Mouse (Mus musculus) embryonic facial prominence, embryonic 13.5 days (tissue): ENCODE data around the gene Ldlrad3. TPM values are rescaled to one million over a fixed set of nuclear protein-coding genes. Genes with fewer than 3 reads are reported as not detected.

Source experiments
- ATAC-seq: fragments of 200-750 bp; cut with Nextera tagmentation; 2 replicates; pipeline ENCODE4 v1.8.0; 2017; ENCODE audit warnings: low read depth; ENCODE audit not compliant: insufficient number of reproducible peaks, insufficient read depth, low FRiP score, low TSS enrichment
- H3K27ac ChIP-seq: fragments of 300-500 bp; sonication (generic); 2 replicates; pipeline ENCODE4 v1.5.1; 2015; ENCODE audit warnings: moderate library complexity, mild to moderate bottlenecking, inconsistent platforms
- H3K27me3 ChIP-seq: fragments of 300-500 bp; sonication (generic); 2 replicates; pipeline ENCODE4 v1.6.1; 2015; ENCODE audit warnings: mild to moderate bottlenecking, inconsistent platforms
- H3K36me3 ChIP-seq: fragments of 300-500 bp; sonication (generic); 2 replicates; pipeline ENCODE4 v1.6.1; 2015; ENCODE audit warnings: mild to moderate bottlenecking, inconsistent platforms
- H3K4me1 ChIP-seq: fragments of 300-500 bp; sonication (generic); 2 replicates; pipeline ENCODE4 v1.6.1; 2015; ENCODE audit warnings: inconsistent platforms
- H3K4me2 ChIP-seq: fragments of 300-500 bp; sonication (generic); 2 replicates; pipeline ENCODE4 v1.6.1; 2015; ENCODE audit warnings: moderate library complexity, mild to moderate bottlenecking, inconsistent platforms
- H3K4me3 ChIP-seq: fragments of 300-500 bp; sonication (generic); 2 replicates; pipeline ENCODE4 v1.5.1; 2015; ENCODE audit warnings: mild to moderate bottlenecking, inconsistent platforms
- H3K9ac ChIP-seq: fragments of 300-500 bp; sonication (generic); 2 replicates; pipeline ENCODE4 v1.6.1; 2015; ENCODE audit warnings: mild to moderate bottlenecking, inconsistent platforms
- H3K9me3 ChIP-seq: fragments of 300-500 bp; sonication (generic); 2 replicates; pipeline ENCODE4 v1.6.1; 2016; ENCODE audit warnings: inconsistent platforms
- WGBS: fragments of 180-500 bp; shearing (Covaris S2); methylation state at CpG from one replicate; pipeline ENCODE4 v1.1.7; 2015; ENCODE audit warnings: mixed read lengths; 5-methylcytosine and 5-hydroxymethylcytosine counted together
- polyA plus RNA-seq: library from polyadenylated mRNA; unstranded; fragments of >200 nt; fragmentation: Nextera tagmentation; extraction: Ambion mirVana; gene quantifications from 2 replicates; pipeline ENCODE4 v1.2.1, GENCODE M21; 2015

The Ldlrad3 gene
- polyA plus RNA-seq, 1 experiment from 2014 or later, result 52.4 TPM

DNA sequence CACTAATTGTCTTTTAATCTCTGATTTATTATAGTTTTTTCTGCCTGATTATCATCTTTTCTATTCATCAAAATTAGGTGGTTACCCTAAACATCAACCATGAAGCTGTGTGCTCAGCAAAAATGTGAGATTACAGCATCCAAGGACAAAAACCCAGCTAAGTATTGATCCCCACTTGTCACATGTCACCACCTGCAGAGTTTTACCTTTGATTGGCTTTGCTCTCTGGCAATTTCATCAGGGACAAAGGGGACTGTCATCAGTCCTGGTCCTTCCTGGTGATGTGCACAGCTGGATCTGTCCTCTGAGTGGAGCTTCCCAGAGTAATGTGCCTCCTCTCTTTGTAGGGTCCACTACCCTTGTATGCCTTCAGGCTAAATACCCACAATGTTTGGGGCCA lies 17.3 kb upstream of the Ldlrad3 start:
- H3K9ac ChIP-seq, result no peak overlapping the region
- H3K9me3 ChIP-seq, result no peaks in the 10 kb centered on the region
- no peak overlapping the region for H3K4me3 ChIP-seq
- peaks cover 7% of the 10 kb centered on the region; the same call in 1 of the 2 replicates for H3K27me3 ChIP-seq
- H3K4me1 ChIP-seq, result peaks cover 9% of the 10 kb centered on the region
- H3K27ac ChIP-seq, result no peak overlapping the region
- no peaks in the 10 kb centered on the region for H3K36me3 ChIP-seq
- no peak overlapping the region for H3K4me2 ChIP-seq
- no peak for ATAC-seq

DNA sequence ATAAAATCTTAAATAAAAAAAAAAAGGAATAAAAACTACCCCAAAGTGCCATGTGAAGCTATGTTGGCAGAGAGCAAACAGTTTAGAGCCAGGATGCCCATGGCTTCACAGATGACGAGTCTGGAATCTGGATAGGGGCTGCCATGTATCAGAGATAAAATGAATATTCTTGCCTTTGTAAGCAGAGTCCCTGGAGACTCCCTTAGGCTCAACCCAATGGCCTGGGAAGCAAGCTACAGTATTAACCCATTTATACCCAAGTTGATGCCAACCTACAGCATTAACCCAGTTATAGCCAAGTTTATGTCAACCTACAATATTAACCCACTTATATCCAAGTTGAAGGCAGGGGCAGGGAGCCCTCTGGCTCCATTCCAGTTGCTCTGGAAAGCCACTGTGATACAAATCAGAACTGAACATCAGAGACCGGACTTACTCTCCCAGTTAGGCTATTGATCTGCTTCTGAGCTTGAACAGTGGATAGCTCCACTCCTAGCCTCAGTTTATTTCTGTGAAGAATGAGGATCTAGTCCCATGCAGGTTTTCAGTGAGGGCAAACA lies 16.1 kb upstream of the Ldlrad3 start:
- Histone ChIP-seq H3K4me3 (no peak overlapping the region), H3K27ac (no peak overlapping the region), H3K9ac (no peak overlapping the region), H3K36me3 (no peaks in the 10 kb centered on the region), H3K4me1 (peaks cover 11% of the 10 kb centered on the region), H3K9me3 (no peaks in the 10 kb centered on the region), H3K27me3 (peaks cover 7% of the 10 kb centered on the region; the same call in 1 of the 2 replicates), H3K4me2 (no peak overlapping the region)
- no peak for ATAC-seq
- WGBS, result 61% methylated on average over 2 of the region's 2 CpGs

DNA sequence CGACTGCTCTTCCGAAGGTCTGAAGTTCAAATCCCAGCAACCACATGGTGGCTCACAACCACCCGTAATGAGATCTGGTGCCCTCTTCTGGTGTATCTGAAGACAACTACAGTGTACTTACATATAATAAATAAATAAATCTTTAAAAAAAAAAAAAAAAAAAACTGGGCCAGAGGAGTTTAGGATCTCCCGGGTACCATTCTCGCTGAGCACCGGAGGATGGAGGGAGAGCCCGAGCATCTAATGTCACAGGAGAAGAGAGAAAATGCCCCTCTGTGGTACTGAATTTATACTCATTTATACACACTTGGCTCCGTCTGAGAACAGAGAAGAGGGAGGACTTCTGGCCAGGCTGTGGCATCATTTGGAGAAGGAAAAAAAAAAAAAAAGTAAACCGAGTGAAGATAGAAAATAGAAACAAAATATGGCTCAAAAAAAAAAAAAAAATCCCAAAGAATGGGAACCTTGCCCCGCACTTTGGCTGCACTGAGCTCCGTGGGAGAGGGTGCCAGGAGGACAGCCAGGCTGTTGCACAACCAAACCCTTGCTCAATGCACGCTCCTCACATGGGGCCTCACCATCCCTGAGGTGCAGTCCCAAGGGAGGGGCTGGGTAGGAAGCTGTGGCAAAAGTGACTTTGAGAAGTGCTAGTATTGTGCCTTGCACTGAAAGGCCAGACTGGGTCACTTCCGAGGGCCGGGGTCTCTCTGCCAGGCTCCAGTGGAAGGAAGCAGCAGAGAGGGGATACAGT lies 15.2 kb upstream of the Ldlrad3 start:
- Histone ChIP-seq H3K4me2 (no peak overlapping the region), H3K36me3 (no peaks in the 10 kb centered on the region), H3K9me3 (no peaks in the 10 kb centered on the region), H3K4me1 (peaks cover 19% of the 10 kb centered on the region), H3K27ac (no peak overlapping the region), H3K27me3 (peaks cover 7% of the 10 kb centered on the region; the same call in 1 of the 2 replicates), H3K9ac (no peak overlapping the region), H3K4me3 (no peak overlapping the region)
- ATAC-seq, result no peak
- 73% methylated on average over 14 of the region's 14 CpGs for WGBS

DNA sequence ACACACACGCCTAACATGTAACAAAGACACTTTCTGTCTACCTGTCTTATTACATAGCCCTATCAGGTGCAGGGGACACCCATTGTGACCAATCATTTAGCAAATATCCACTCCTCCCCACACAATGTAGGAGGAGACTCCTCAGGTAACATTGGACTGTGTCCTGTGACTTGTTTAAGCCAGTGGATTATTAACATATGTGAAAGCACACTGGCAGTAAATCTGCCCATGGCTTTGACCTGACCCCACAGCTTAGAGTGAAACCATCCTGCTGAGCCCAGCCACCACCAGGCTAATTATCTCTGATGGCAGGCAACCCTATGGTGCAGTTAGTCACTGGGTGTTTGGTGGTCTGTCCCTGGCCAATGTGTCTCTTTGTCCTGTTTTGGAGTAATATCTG lies 11.1 kb upstream of the Ldlrad3 start:
- H3K4me3 ChIP-seq, result no peak overlapping the region
- ATAC-seq, result no peak
- H3K9ac ChIP-seq, result no peak overlapping the region
- H3K27ac ChIP-seq, result no peak overlapping the region
- 70% methylated on average over 1 of the region's 1 CpGs for WGBS
- H3K9me3 ChIP-seq, result no peaks in the 10 kb centered on the region
- H3K4me2 ChIP-seq, result no peak overlapping the region
- H3K36me3 ChIP-seq, result no peaks in the 10 kb centered on the region
- H3K27me3 ChIP-seq, result no peaks in the 10 kb centered on the region
- peaks cover 11% of the 10 kb centered on the region for H3K4me1 ChIP-seq

DNA sequence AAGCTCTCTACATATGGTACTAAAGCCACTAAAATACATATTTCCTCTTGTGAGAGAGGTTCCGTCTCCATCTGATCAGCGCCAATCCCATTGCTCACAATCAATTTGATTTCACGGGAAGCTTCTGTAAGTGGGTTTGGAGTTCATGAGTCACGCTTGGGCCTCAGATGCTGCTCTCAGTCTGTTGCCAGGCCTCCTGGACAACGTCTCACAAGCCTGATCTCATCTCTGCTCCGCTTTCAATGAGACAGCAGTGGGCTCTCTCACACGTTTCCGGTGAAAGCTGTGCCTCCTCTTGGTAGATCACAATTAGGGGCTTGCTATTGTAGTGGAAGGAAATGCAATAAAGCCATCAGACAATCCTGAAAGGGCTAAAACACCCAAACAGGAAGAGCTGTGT lies 10.5 kb upstream of the Ldlrad3 start:
- Histone ChIP-seq H3K4me3 (no peak overlapping the region), H3K4me1 (peaks cover 11% of the 10 kb centered on the region), H3K36me3 (no peaks in the 10 kb centered on the region), H3K9me3 (no peaks in the 10 kb centered on the region), H3K9ac (no peak overlapping the region), H3K4me2 (no peak overlapping the region), H3K27me3 (no peaks in the 10 kb centered on the region), H3K27ac (no peak overlapping the region)
- no peak for ATAC-seq
- 58% methylated on average over 8 of the region's 8 CpGs for WGBS

DNA sequence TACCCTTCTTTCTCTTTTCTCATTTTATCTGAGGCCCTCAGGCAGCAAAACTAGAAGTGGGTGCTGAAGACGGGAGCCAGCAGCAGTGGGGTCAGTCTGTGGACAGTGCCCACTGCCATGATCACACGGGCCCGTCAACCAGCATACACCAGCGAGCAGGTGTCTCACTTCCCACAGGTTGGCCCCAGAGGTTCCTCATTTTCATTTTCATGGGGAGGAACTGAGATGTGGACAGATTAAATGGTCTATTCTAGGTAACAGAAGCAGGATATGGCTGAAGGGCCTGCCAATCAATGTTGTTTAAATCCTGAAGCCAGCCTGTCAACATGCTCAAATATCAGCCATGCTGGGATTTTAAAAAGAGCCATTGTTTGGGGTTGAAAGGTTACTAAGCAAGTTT lies 9.3 kb upstream of the Ldlrad3 start:
- peaks cover 11% of the 10 kb centered on the region for H3K4me1 ChIP-seq
- no peaks in the 10 kb centered on the region for H3K27me3 ChIP-seq
- H3K27ac ChIP-seq, result no peak overlapping the region
- ATAC-seq, result no peak
- no peaks in the 10 kb centered on the region for H3K9me3 ChIP-seq
- no peak overlapping the region for H3K9ac ChIP-seq
- no peaks in the 10 kb centered on the region for H3K36me3 ChIP-seq
- WGBS, result 78% methylated on average over 4 of the region's 4 CpGs
- H3K4me3 ChIP-seq, result no peak overlapping the region
- no peak overlapping the region for H3K4me2 ChIP-seq

DNA sequence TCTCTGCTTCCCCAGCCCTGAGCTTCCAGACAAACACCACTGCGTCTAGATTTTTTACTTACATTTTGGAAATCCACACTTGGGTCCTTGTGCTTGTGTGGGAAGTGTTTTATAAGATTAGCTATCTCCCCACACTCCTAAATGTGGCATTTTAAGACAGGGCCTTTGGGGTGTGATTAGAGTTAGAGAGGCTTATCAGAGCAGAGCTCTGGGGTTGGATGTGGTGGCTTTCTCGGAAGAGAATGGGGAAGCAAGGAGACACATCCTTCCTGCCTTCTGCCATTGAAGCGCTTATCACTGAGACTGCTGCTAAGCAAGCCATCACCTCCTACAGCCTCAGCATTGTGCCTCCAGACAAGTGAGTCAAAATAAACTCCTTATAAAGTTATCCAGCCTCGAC lies 8.1 kb upstream of the Ldlrad3 start:
- Histone ChIP-seq H3K4me3 (no peak overlapping the region), H3K4me1 (peaks cover 11% of the 10 kb centered on the region), H3K36me3 (no peaks in the 10 kb centered on the region), H3K9ac (no peak overlapping the region), H3K27me3 (no peaks in the 10 kb centered on the region), H3K4me2 (no peak overlapping the region), H3K9me3 (no peaks in the 10 kb centered on the region), H3K27ac (no peak overlapping the region)
- ATAC-seq, result no peak
- 78% methylated on average over 4 of the region's 4 CpGs for WGBS

DNA sequence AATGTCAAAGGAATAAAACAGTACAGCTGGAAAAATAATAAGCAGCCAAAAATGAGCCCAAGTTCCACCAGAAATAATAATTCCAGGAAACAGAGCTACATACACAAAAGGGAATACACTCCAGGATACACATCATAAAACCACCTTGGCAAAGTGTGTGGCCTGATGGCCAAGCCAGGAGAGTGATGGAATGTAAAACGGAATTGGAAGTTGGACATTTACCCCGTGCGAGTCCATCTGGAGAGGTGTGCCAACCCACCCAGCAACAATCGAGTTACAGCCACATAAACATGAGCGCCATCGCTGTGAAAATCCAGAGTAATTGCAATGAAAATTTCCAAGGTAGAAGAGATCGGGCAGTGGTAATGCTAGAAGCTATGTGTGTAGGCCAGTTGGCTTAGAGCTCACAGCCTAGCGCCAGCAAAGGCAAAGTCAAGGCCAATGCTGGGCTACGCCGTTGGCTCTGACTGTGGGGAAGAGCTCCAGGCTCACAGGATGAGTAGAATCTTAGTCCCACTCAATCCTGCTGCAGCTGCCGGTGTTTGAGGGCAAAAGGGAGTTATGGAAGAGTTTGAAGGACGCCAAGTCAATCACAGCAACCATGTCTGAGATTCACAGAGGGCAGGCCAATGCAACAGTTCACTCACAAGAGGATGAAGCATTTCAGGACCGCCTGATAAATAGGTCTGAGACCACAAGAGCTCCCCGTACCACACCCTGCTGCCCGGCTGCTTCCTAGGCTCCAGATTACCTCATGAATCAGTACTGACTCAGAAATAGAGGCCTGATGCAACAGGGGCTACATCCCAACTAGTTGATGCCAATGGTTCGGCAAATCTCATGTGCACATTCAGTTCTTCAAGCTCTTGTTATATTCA lies 7.0 kb upstream of the Ldlrad3 start:
- Histone ChIP-seq H3K9ac (no peak overlapping the region), H3K4me1 (peaks cover 11% of the 10 kb centered on the region), H3K27me3 (no peaks in the 10 kb centered on the region), H3K4me2 (no peak overlapping the region), H3K4me3 (no peak overlapping the region), H3K27ac (no peak overlapping the region), H3K9me3 (no peaks in the 10 kb centered on the region), H3K36me3 (no peaks in the 10 kb centered on the region)
- ATAC-seq, result no peak
- WGBS, result 91% methylated on average over 16 of the region's 16 CpGs

DNA sequence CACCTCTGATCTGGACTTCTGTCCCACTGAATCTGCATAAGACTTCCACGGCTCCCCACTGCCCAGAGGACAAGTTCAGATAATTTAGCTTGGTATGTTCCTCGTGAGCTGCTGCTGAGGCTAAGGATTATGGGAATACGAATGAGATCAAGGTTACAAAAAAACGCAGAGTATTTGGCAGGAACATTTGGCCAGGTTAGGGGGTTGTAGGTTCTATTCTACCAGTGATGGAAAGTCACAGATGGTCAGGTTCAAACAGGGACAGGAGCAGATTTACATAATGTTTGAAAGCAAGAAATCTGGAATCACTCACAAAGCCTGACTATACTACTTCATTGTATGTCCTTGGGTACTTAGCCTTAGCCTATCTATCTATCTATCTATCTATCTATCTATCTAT lies 5.6 kb upstream of the Ldlrad3 start:
- no peak overlapping the region for H3K27ac ChIP-seq
- no peak overlapping the region for H3K9ac ChIP-seq
- no peaks in the 10 kb centered on the region for H3K36me3 ChIP-seq
- ATAC-seq, result no peak
- H3K4me2 ChIP-seq, result no peak overlapping the region
- no peaks in the 10 kb centered on the region for H3K9me3 ChIP-seq
- H3K27me3 ChIP-seq, result no peaks in the 10 kb centered on the region
- WGBS, result 72% methylated on average over 4 of the region's 4 CpGs
- peaks cover 8% of the 10 kb centered on the region for H3K4me1 ChIP-seq
- no peak overlapping the region for H3K4me3 ChIP-seq

DNA sequence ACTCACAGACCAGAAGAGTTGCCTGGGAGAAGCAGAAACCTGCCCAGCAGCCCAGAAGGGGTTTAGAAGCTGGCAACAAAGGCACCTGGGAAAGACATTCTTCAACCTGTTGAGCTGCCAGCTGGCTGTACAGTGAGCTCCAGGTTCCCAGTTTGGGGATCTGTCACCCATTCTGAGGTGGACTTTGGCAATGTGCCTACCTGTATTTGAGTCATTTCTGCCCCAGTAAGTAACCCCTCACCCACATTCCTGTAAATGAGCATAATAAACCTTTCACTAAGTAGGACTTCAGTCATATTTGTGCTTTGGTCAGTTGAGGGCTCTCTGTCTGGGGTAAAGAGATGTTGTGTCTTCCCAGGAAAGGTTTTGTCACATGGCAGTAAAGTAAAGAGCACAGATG lies 4.8 kb upstream of the Ldlrad3 start:
- no peak overlapping the region for H3K27ac ChIP-seq
- no peaks in the 10 kb centered on the region for H3K27me3 ChIP-seq
- H3K36me3 ChIP-seq, result no peaks in the 10 kb centered on the region
- no peak overlapping the region for H3K9ac ChIP-seq
- H3K9me3 ChIP-seq, result no peaks in the 10 kb centered on the region
- no peak overlapping the region for H3K4me2 ChIP-seq
- ATAC-seq, result no peak
- H3K4me1 ChIP-seq, result peaks cover 6% of the 10 kb centered on the region; the same call in 1 of the 2 replicates
- no peak overlapping the region for H3K4me3 ChIP-seq

DNA sequence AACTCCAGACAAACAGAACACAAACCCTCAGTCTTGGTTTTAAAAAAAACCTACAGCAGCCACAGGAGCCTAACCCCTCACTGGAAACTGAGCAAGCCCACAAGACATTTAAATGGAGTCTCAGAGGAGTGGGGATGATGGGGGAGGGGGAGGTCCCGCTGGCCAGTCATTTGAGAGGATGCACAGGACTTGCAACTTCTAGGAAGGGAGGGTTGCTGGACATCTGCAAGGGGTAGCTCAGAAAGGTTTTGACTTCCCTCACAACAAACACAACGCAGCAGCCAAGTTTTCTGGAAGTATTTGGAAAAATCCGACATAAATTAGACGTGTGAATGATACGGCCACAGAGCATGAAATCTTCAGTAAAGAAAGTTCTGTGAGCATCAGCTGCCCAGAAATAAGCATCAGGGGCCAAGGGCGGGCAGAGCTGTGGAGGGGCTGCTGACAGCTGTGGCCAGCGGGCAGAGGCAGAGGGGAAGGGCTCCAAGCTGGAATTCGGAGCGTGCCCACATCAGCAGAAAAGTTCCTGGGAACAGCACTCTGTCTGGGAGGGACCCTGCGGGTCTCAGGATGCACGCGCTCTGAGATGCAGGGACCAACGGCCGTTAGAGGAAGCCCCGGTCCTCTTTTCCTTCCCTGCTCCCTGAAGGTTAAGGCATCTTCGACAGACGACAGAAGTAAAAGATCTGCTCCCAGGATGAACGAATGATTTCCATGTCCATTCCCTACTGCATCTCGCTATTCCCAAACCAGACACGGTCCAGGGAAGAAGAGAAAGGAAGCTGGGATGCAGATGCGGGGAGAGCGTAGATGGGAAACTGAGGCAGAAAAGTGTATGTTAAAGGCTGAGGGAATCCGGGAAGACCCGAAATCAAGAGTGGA lies 875 bp downstream of the Ldlrad3 start:
- peak overlapping the region; percentile 93 for H3K27ac ChIP-seq
- H3K4me2 ChIP-seq, result peak overlapping the region; percentile 77
- under 1% methylated on average over 24 of the region's 24 CpGs for WGBS

More for the DNA sequence above, 875 bp downstream of the Ldlrad3 start:
- ATAC-seq, result peak; percentile 8; the same call in 1 of the 2 replicates
- Histone ChIP-seq H3K4me3 (peak overlapping the region; percentile 79), H3K36me3 (no peaks in the 10 kb centered on the region), H3K9me3 (no peaks in the 10 kb centered on the region), H3K4me1 (peaks cover 40% of the 10 kb centered on the region), H3K9ac (peak overlapping the region; percentile 85), H3K27me3 (no peaks in the 10 kb centered on the region)
